Mouse (Mus musculus): ENCODE results near the gene Pfkfb2. TPM values are rescaled to one million over a fixed set of nuclear protein-coding genes. Genes with fewer than 3 reads are reported as not detected.

Gene Pfkfb2
- total and polyA plus RNA-seq, 2 experiments from 2014 or later: 20.2 to 39.5 TPM

GRCm38 (mm10) chr1:130731741-130732337, 2.8 kb upstream of the Pfkfb2 start, which contains the start of gene AA986860:
Gene AA986860, plus strand, starts transcription at chr1:130731976.
- DNase-seq (no peak), ATAC-seq (no peak)
- Histone ChIP-seq H3K4me1 (ENCODE audit: insufficient read depth) (no peaks in the 10 kb centered on the region), H3K27me3 (ENCODE audit: insufficient read depth, low read length) (no peaks in the 10 kb centered on the region), H3K9me3 (ENCODE audit: low read length) (no peaks in the 10 kb centered on the region), H3K4me3 (ENCODE audit: low read depth, low read length) (no peak within 1 kb of the TSS), H3K27ac (ENCODE audit: low read depth, low read length) (no peak within 1 kb of the TSS), H3K36me3 (ENCODE audit: insufficient read depth) (no peaks in the 10 kb centered on the region), H3K9ac (no peak within 1 kb of the TSS), H3K4me2 (ENCODE audit: low read depth) (no peak within 1 kb of the TSS)
- TF ChIP-seq CTCF (IDR thresholded peaks at IDR 0.05; ENCODE audit: low read depth): no peak
- WGBS: 8% methylated on average over 10 of the region's 10 CpGs

GRCm38 (mm10) chr1:130728708-130729107, 345 bp downstream of the Pfkfb2 start:
- Histone ChIP-seq H3K9me3 (ENCODE audit: low read length) (no peaks in the 10 kb centered on the region), H3K27ac (ENCODE audit: low read depth, low read length) (no peak overlapping the region), H3K4me2 (ENCODE audit: low read depth) (no peak overlapping the region), H3K4me1 (ENCODE audit: insufficient read depth) (no peaks in the 10 kb centered on the region), H3K27me3 (ENCODE audit: insufficient read depth, low read length) (no peaks in the 10 kb centered on the region), H3K9ac (no peak overlapping the region), H3K4me3 (ENCODE audit: low read depth, low read length) (no peak overlapping the region), H3K36me3 (ENCODE audit: insufficient read depth) (no peaks in the 10 kb centered on the region)
- 68% methylated on average over 3 of the region's 3 CpGs for WGBS
- DNase-seq: peak; percentile 60
- no peak for TF ChIP-seq CTCF (IDR thresholded peaks at IDR 0.05; ENCODE audit: low read depth)
- ATAC-seq: peak; percentile 63; the same call in 1 of the 2 replicates

- Histone ChIP-seq H3K27me3 (ENCODE audit: insufficient read depth, low read length) (no peaks in the 10 kb centered on the region), H3K9ac (no peak overlapping the region), H3K27ac (ENCODE audit: low read depth, low read length) (no peak overlapping the region), H3K4me2 (ENCODE audit: low read depth) (no peak overlapping the region), H3K4me3 (ENCODE audit: low read depth, low read length) (no peak overlapping the region), H3K9me3 (ENCODE audit: low read length) (no peaks in the 10 kb centered on the region), H3K36me3 (ENCODE audit: insufficient read depth) (no peaks in the 10 kb centered on the region), H3K4me1 (ENCODE audit: insufficient read depth) (no peaks in the 10 kb centered on the region)
- TF ChIP-seq CTCF (IDR thresholded peaks at IDR 0.05; ENCODE audit: low read depth): no peak
- DNase-seq (no peak), ATAC-seq (no peak)
- WGBS: 72% methylated on average over 1 of the region's 1 CpGs
Measured at GRCm38 (mm10) chr1:130728070-130728469, 983 bp downstream of the Pfkfb2 start.

- WGBS: 64% methylated on average over 2 of the region's 2 CpGs
- H3K9me3 ChIP-seq (ENCODE audit: low read length): no peaks in the 10 kb centered on the region
- no peak for ATAC-seq
- no peak for TF ChIP-seq CTCF (IDR thresholded peaks at IDR 0.05; ENCODE audit: low read depth)
- no peak for DNase-seq
- H3K9ac ChIP-seq: no peak overlapping the region
- H3K4me2 ChIP-seq (ENCODE audit: low read depth): no peak overlapping the region
- H3K4me1 ChIP-seq (ENCODE audit: insufficient read depth): no peaks in the 10 kb centered on the region
- H3K36me3 ChIP-seq (ENCODE audit: insufficient read depth): no peaks in the 10 kb centered on the region
- no peaks in the 10 kb centered on the region for H3K27me3 ChIP-seq (ENCODE audit: insufficient read depth, low read length)
- H3K4me3 ChIP-seq (ENCODE audit: low read depth, low read length): no peak overlapping the region
- no peak overlapping the region for H3K27ac ChIP-seq (ENCODE audit: low read depth, low read length)
Measured at GRCm38 (mm10) chr1:130726396-130726795, 2.7 kb downstream of the Pfkfb2 start.

GRCm38 (mm10) chr1:130724206-130724605, 4.8 kb downstream of the Pfkfb2 start:
- 0 out of 2 replicates have a peak, but pooled peaks cover 3% of the 10 kb centered on the region for H3K36me3 ChIP-seq (ENCODE audit: insufficient read depth)
- no peaks in the 10 kb centered on the region for H3K27me3 ChIP-seq (ENCODE audit: insufficient read depth, low read length)
- no peak overlapping the region for H3K9ac ChIP-seq
- DNase-seq (no peak), ATAC-seq (no peak)
- H3K4me2 ChIP-seq (ENCODE audit: low read depth): no peak overlapping the region
- no peak overlapping the region for H3K4me3 ChIP-seq (ENCODE audit: low read depth, low read length)
- no peak for TF ChIP-seq CTCF (IDR thresholded peaks at IDR 0.05; ENCODE audit: low read depth)
- no peaks in the 10 kb centered on the region for H3K4me1 ChIP-seq (ENCODE audit: insufficient read depth)
- no peak overlapping the region for H3K27ac ChIP-seq (ENCODE audit: low read depth, low read length)
- H3K9me3 ChIP-seq (ENCODE audit: low read length): no peaks in the 10 kb centered on the region
- WGBS: 93% methylated on average over 5 of the region's 5 CpGs

- peak within 1 kb of the TSS; percentile 88 for H3K27ac ChIP-seq (ENCODE audit: low read depth, low read length)
- peaks cover 5% of the 10 kb centered on the region for H3K4me1 ChIP-seq (ENCODE audit: insufficient read depth)
- peak; percentile 79 for ATAC-seq
- H3K27me3 ChIP-seq (ENCODE audit: insufficient read depth, low read length): no peaks in the 10 kb centered on the region
- WGBS: 3% methylated on average over 54 of the region's 54 CpGs
- peak within 1 kb of the TSS; percentile 67 for H3K4me2 ChIP-seq (ENCODE audit: low read depth)
- H3K4me3 ChIP-seq (ENCODE audit: low read depth, low read length): peak within 1 kb of the TSS; percentile 98
- no peaks in the 10 kb centered on the region for H3K9me3 ChIP-seq (ENCODE audit: low read length)
- 0 out of 2 replicates have a peak, but pooled peaks have one; percentile 17 for TF ChIP-seq CTCF (IDR thresholded peaks at IDR 0.05; ENCODE audit: low read depth)
- 0 out of 2 replicates have a peak, but pooled peaks cover 7% of the 10 kb centered on the region for H3K36me3 ChIP-seq (ENCODE audit: insufficient read depth)
- DNase-seq: peak; percentile 96
- H3K9ac ChIP-seq: peak within 1 kb of the TSS; percentile 99
Measured at GRCm38 (mm10) chr1:130717291-130717871, 11.7 kb downstream of the Pfkfb2 start, which contains the start of gene Yod1. Gene Yod1, plus strand, starts transcription at chr1:130717327.
